Mouse (Mus musculus) ES-E14 (cell line): ENCODE measurements at regions not wholly inside any gene's neighbourhood (a gene's known extent, or its start where the extent isn't known, plus 50 kb on each side); places are given as distances from the start of the nearest gene placed in this dataset.

Source experiments
- CHD2 ChIP-seq: IDR thresholded peaks from 2 replicates; pipeline ENCODE4 v1.6.1; 2014; ENCODE audit warnings: mild to moderate bottlenecking, low read depth, low read length, inconsistent platforms
- HCFC1 ChIP-seq: IDR thresholded peaks from 2 replicates; pipeline ENCODE4 v1.6.1; 2012; ENCODE audit warnings: low read length, inconsistent platforms, borderline replicate concordance; ENCODE audit not compliant: insufficient read depth
- MAFK ChIP-seq: IDR thresholded peaks from 2 replicates; pipeline ENCODE4 v1.6.1; 2014; ENCODE audit warnings: mild to moderate bottlenecking, low read depth, low read length, inconsistent platforms; ENCODE audit not compliant: insufficient read depth
- ZC3H11A ChIP-seq: IDR thresholded peaks from 2 replicates; pipeline ENCODE4 v1.6.1; 2012; ENCODE audit warnings: low read depth, mild to moderate bottlenecking, inconsistent platforms, low read length, borderline replicate concordance
- ZNF384 ChIP-seq: IDR thresholded peaks from 2 replicates; pipeline ENCODE4 v1.6.1; 2012; ENCODE audit warnings: low read depth, low read length, inconsistent platforms

GRCm38 (mm10) chr11:22420003-22420723 is 78.1 kb upstream of the Ehbp1 start:
- TF ChIP-seq ZNF384 (no peak), HCFC1 (no peak), ZC3H11A (no peak), CHD2 (no peak), MAFK (no peak)
